Mouse (Mus musculus): Measurements from ENCODE around the gene Rtl9.

DNA sequence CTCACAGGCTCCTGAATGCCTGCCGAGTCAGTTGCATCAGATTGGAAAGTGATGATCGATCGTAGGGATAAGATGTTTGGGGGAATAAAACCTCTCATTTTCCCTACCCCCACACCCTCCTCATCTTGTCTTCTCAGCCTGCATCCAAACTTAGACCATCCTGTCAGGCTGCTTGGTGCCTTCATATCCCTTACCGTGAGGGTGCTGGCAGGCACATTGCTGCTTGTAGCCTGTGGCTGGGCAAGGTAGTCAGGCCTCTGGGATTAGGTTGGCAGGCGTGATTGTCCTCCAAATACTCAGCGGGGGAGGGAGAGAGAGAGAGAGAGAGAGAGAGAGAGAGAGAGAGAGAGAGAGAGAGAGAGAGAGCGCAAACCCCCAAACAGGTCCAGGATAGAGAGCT, 11.2 kb upstream of the Rtl9 start:
- TF ChIP-seq POLR2A (IDR thresholded peaks at IDR 0.05; ENCODE audit: borderline replicate concordance, extremely low read depth, low read depth, low read length) (no peak), CTCF (IDR thresholded peaks at IDR 0.05; ENCODE audit: insufficient read depth, low read length) (no peak)

Measured in lung, adult 2 months (tissue).